Mouse (Mus musculus) limb, embryonic 10.5 days (tissue): ENCODE results near the gene Olfr711. TPM values are rescaled to one million over a fixed set of nuclear protein-coding genes. Genes with fewer than 3 reads are reported as not detected.
"Not testable (repeated sequence)": the region's sequence is repeated elsewhere in the genome, so short reads cannot be mapped to it uniquely, and the experiment has no call there.

Experiments used
- DNase-seq: peaks from one replicate; pipeline ENCODE4 v3.0.0-alpha.2; 2017; ENCODE audit warnings: low spot score
- H3K27ac ChIP-seq: fragments of 300-500 bp; sonication (generic); 2 replicates; pipeline ENCODE4 v1.5.1; 2016; ENCODE audit warnings: mild to moderate bottlenecking
- H3K27me3 ChIP-seq: fragments of 300-500 bp; sonication (generic); 2 replicates; pipeline ENCODE4 v1.6.1; 2016; ENCODE audit warnings: low read depth, mild to moderate bottlenecking; ENCODE audit not compliant: poor library complexity, severe bottlenecking
- H3K36me3 ChIP-seq: fragments of 300-500 bp; sonication (generic); 2 replicates; pipeline ENCODE4 v1.6.1; 2016; ENCODE audit warnings: mild to moderate bottlenecking, moderate library complexity
- H3K4me1 ChIP-seq: fragments of 300-500 bp; sonication (generic); 2 replicates; pipeline ENCODE4 v1.6.1; 2016
- H3K4me3 ChIP-seq: fragments of 300-500 bp; sonication (generic); 2 replicates; pipeline ENCODE4 v1.5.1; 2016; ENCODE audit warnings: mild to moderate bottlenecking, moderate library complexity
- H3K9me3 ChIP-seq: fragments of 300-500 bp; sonication (generic); replicated peaks from 2 replicates; pipeline ENCODE4 v1.6.1; 2016; ENCODE audit warnings: mild to moderate bottlenecking
- WGBS: fragments of 180-500 bp; shearing (Covaris S2); methylation state at CpG from one replicate; pipeline ENCODE4 v1.1.7; 2016; 5-methylcytosine and 5-hydroxymethylcytosine counted together
- polyA plus RNA-seq: library from polyadenylated mRNA; unstranded; fragments of >200 nt; fragmentation: Nextera tagmentation; extraction: Ambion mirVana; gene quantifications from 2 replicates; pipeline ENCODE4 v1.2.1, GENCODE M21; 2016

Gene Olfr711
- not detected in 2 replicates for polyA plus RNA-seq

GRCm38 (mm10) chr7:106975353-106975752 is at the start of gene Olfr711:
Gene Olfr711 (minus strand): TSS chr7:106975453.
- Histone ChIP-seq H3K27me3 (no peaks in the 10 kb centered on the region), H3K9me3 (no peaks in the 10 kb centered on the region), H3K4me1 (no peaks in the 10 kb centered on the region), H3K4me3 (no peak within 1 kb of the TSS), H3K36me3 (no peaks in the 10 kb centered on the region), H3K27ac (no peak within 1 kb of the TSS)
- WGBS, result 75% methylated on average over 1 of the region's 1 CpGs
- DNase-seq, result no peak

GRCm38 (mm10) chr7:107005972-107006371 is 30.7 kb upstream of the Olfr711 start, which contains the start of gene Olfr2:
Gene Olfr2 (minus strand): TSS chr7:107006072.
- Histone ChIP-seq H3K4me1 (no peaks in the 10 kb centered on the region), H3K9me3 (no peaks in the 10 kb centered on the region), H3K27me3 (no peaks in the 10 kb centered on the region), H3K27ac (no peak within 1 kb of the TSS), H3K36me3 (no peaks in the 10 kb centered on the region), H3K4me3 (no peak within 1 kb of the TSS)
- WGBS, result 67% methylated on average over 1 of the region's 1 CpGs
- DNase-seq, result no peak

GRCm38 (mm10) chr7:107004169-107004568 is 28.9 kb upstream of the Olfr711 start:
- 73% methylated on average over 3 of the region's 3 CpGs for WGBS

DNA sequence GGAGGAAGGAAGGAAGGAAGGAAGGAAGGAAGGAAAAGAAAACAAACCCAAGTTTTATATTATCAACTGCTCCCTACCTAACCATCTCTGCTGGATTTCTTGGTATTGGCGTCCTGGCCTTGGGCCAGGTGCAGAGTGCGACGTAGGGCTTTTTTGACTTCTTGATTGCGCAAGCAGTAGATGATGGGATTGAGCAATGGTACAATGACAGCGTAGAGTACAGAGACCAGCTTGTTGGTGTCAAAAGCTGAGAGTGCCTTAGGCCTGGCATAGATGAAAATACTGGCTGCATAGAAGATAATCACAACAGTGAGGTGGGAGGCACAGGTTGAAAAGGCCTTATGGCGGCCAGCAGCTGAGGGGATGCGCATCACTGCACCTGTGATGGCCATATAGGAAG is 25.5 kb upstream of the Olfr711 start:
- no peaks in the 10 kb centered on the region for H3K36me3 ChIP-seq
- no peak overlapping the region for H3K4me3 ChIP-seq
- H3K27ac ChIP-seq, result no peak overlapping the region
- WGBS, result 95% methylated on average over 7 of the region's 7 CpGs
- no peaks in the 10 kb centered on the region for H3K4me1 ChIP-seq
- H3K9me3 ChIP-seq, result no peaks in the 10 kb centered on the region
- no peak for DNase-seq
- H3K27me3 ChIP-seq, result no peaks in the 10 kb centered on the region

More at GRCm38 (mm10) chr7:107004169-107004568, 28.9 kb upstream of the Olfr711 start:
- DNase-seq, result no peak
- H3K4me3 ChIP-seq, result no peak overlapping the region
- H3K4me1 ChIP-seq, result no peaks in the 10 kb centered on the region
- H3K9me3 ChIP-seq, result no peaks in the 10 kb centered on the region
- H3K36me3 ChIP-seq, result no peaks in the 10 kb centered on the region
- no peak overlapping the region for H3K27ac ChIP-seq
- no peaks in the 10 kb centered on the region for H3K27me3 ChIP-seq

- no peaks in the 10 kb centered on the region for H3K4me1 ChIP-seq
- no peak overlapping the region for H3K27ac ChIP-seq
- WGBS, result 92% methylated on average over 3 of the region's 3 CpGs
- no peak for DNase-seq
- no peaks in the 10 kb centered on the region for H3K9me3 ChIP-seq
- no peaks in the 10 kb centered on the region for H3K27me3 ChIP-seq
- H3K4me3 ChIP-seq, result no peak overlapping the region
- H3K36me3 ChIP-seq, result no peaks in the 10 kb centered on the region
Measured at GRCm38 (mm10) chr7:106985236-106985635, 10.0 kb upstream of the Olfr711 start.

DNA sequence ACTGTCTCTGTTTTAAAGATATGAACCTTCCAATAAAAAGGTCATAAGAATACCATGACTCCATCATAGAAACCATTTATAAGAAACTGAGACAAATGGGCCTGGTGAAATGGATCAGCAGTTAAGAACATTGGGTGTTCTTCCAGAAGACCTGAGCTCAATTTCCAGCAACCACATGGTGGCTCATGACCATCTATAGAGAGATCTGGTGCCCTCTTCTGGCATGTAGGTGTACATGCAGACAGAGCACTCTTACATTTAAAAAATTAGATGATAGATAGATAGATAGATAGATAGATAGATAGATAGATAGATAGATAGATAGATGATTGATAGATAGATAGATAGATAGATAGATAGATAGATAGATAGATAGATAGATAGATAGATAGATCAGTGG is 7.8 kb downstream of the Olfr711 start:
- H3K4me3 ChIP-seq, H3K36me3 ChIP-seq, H3K9me3 ChIP-seq, H3K27ac ChIP-seq, DNase-seq, H3K4me1 ChIP-seq, H3K27me3 ChIP-seq: not testable (repeated sequence)

DNA sequence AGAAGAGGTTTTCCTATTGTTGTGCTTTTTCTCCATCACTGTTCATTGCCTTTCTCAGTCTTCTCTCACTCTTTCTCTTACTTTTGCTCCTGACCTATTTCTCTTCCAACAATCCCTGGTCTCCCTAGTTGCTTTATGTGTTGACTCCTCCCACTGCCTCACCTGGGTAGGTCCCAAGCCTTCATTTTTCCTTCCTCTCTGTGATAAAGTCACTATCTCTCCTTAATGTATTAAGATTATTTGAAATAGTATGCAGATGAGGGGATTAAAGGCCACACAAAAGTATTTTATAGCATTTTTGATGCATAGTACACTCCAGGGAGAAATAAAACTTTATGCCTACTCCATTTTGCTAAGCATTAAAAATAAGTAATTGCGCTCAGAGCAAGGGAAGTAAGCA is 11.4 kb downstream of the Olfr711 start, which contains the start of gene Olfr6:
TSS of gene Olfr6 (minus strand) at position 101 of the 400 bp plus-strand sequence.
- Histone ChIP-seq H3K27ac (no peak within 1 kb of the TSS), H3K27me3 (no peaks in the 10 kb centered on the region), H3K9me3 (no peaks in the 10 kb centered on the region), H3K36me3 (no peaks in the 10 kb centered on the region), H3K4me1 (no peaks in the 10 kb centered on the region), H3K4me3 (no peak within 1 kb of the TSS)
- DNase-seq, result no peak
- 85% methylated on average over 1 of the region's 1 CpGs for WGBS

DNA sequence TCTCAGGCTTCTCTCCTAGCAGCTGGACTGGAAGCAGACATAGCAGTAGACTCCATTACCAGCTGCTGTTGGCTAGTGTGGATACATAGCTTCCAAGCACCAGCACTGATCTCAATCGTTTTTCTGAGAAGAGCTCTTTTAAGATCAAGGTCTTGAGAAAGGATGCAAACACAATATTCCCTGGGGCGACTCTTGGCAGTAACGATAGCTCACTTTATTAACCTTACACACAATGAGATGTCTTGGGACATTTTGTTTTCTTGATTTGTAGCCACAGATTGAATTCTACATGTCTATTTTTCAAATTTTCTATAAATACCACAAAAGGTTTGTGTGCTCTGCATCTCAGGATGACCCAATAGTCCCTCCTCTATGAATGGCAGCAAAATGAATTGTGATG is 27.0 kb downstream of the Olfr711 start, which contains the start of gene Olfr710:
TSS of gene Olfr710 (minus strand) at position 101 of the 400 bp plus-strand sequence.
- H3K27me3 ChIP-seq, result no peaks in the 10 kb centered on the region
- no peaks in the 10 kb centered on the region for H3K36me3 ChIP-seq
- H3K4me3 ChIP-seq, result no peak within 1 kb of the TSS
- H3K27ac ChIP-seq, result no peak within 1 kb of the TSS
- WGBS, result 81% methylated on average over 3 of the region's 3 CpGs
- no peak for DNase-seq
- H3K9me3 ChIP-seq, result no peaks in the 10 kb centered on the region
- no peaks in the 10 kb centered on the region for H3K4me1 ChIP-seq

- DNase-seq, result no peak
- no peaks in the 10 kb centered on the region for H3K27me3 ChIP-seq
- no peaks in the 10 kb centered on the region for H3K9me3 ChIP-seq
- no peak within 1 kb of the TSS for H3K4me3 ChIP-seq
- no peaks in the 10 kb centered on the region for H3K4me1 ChIP-seq
- H3K27ac ChIP-seq, result no peak within 1 kb of the TSS
- H3K36me3 ChIP-seq, result no peaks in the 10 kb centered on the region
Measured at GRCm38 (mm10) chr7:106932119-106932518, 43.1 kb downstream of the Olfr711 start, which contains the start of gene Olfr709-ps1. Gene Olfr709-ps1 (minus strand): TSS chr7:106932219.

- WGBS, result 91% methylated on average over 7 of the region's 7 CpGs
- H3K27me3 ChIP-seq, H3K9me3 ChIP-seq, H3K36me3 ChIP-seq, DNase-seq, H3K4me3 ChIP-seq, H3K4me1 ChIP-seq, H3K27ac ChIP-seq: not testable (repeated sequence)
Measured at GRCm38 (mm10) chr7:106920961-106921360, 54.3 kb downstream of the Olfr711 start.

Other genes starting within 250 kb of the Olfr711 start
- not detected in 2 replicates for gene Olfr697, start 233.0 kb downstream of the Olfr711 start, polyA plus RNA-seq
- gene Olfr698, start 220.1 kb downstream of the Olfr711 start, polyA plus RNA-seq, result not detected in 2 replicates
- gene Olfr699, start 182.3 kb downstream of the Olfr711 start, polyA plus RNA-seq, result not detected in 2 replicates
- not detected in 2 replicates for gene Olfr700, start 166.6 kb downstream of the Olfr711 start, polyA plus RNA-seq
- not detected in 2 replicates for gene Olfr701, start 161.3 kb downstream of the Olfr711 start, polyA plus RNA-seq
- gene Olfr702, start 141.6 kb downstream of the Olfr711 start, polyA plus RNA-seq, result not detected in 2 replicates
- not detected in 2 replicates for gene Olfr703, start 132.1 kb downstream of the Olfr711 start, polyA plus RNA-seq
- not detected in 2 replicates for gene Olfr704, start 112.3 kb downstream of the Olfr711 start, polyA plus RNA-seq
- gene Olfr705, start 98.6 kb downstream of the Olfr711 start, polyA plus RNA-seq, result not detected in 2 replicates
- not detected in 2 replicates for gene Olfr706, start 87.3 kb downstream of the Olfr711 start, polyA plus RNA-seq
- not detected in 2 replicates for gene Olfr707, start 74.2 kb downstream of the Olfr711 start, polyA plus RNA-seq
- not detected in 2 replicates for gene Olfr1532-ps1, start 67.5 kb downstream of the Olfr711 start, polyA plus RNA-seq
- gene Olfr709-ps1, start 43.2 kb downstream of the Olfr711 start, polyA plus RNA-seq, result not detected in 2 replicates
- gene Olfr710, start 27.1 kb downstream of the Olfr711 start, polyA plus RNA-seq, result not detected in 2 replicates
- not detected in 2 replicates for gene Olfr6, start 11.5 kb downstream of the Olfr711 start, polyA plus RNA-seq
- not detected in 2 replicates for gene Olfr2, start 30.6 kb upstream of the Olfr711 start, polyA plus RNA-seq
- gene Olfr713, start 55.7 kb upstream of the Olfr711 start, polyA plus RNA-seq, result not detected in 2 replicates
- gene Olfr714, start 95.5 kb upstream of the Olfr711 start, polyA plus RNA-seq, result not detected in 2 replicates
- gene Olfr17, start 117.8 kb upstream of the Olfr711 start, polyA plus RNA-seq, result not detected in 2 replicates
- not detected in 2 replicates for gene Olfr715b, start 134.9 kb upstream of the Olfr711 start, polyA plus RNA-seq
- not detected in 2 replicates for gene Olfr715, start 155.6 kb upstream of the Olfr711 start, polyA plus RNA-seq
- gene Olfr716, start 162.9 kb upstream of the Olfr711 start, polyA plus RNA-seq, result not detected in 2 replicates
- not detected in 2 replicates for gene Nlrp14, start 191.5 kb upstream of the Olfr711 start, polyA plus RNA-seq
- not detected in 2 replicates for gene Rbmxl2, start 234.0 kb upstream of the Olfr711 start, polyA plus RNA-seq